Mouse (Mus musculus) erythroblast, embryonic 14.5 days (primary cell): ENCODE data around the gene Elmod3.

ENCODE experiments used
- GATA1 ChIP-seq: IDR thresholded peaks from 2 replicates; pipeline ENCODE4 v1.6.1; 2012; ENCODE audit warnings: low read length, inconsistent platforms, mixed read lengths
- TAL1 ChIP-seq: IDR thresholded peaks from 3 replicates; pipeline ENCODE4 v1.6.1; 2012; ENCODE audit warnings: low read length, inconsistent platforms, mixed read lengths

DNA sequence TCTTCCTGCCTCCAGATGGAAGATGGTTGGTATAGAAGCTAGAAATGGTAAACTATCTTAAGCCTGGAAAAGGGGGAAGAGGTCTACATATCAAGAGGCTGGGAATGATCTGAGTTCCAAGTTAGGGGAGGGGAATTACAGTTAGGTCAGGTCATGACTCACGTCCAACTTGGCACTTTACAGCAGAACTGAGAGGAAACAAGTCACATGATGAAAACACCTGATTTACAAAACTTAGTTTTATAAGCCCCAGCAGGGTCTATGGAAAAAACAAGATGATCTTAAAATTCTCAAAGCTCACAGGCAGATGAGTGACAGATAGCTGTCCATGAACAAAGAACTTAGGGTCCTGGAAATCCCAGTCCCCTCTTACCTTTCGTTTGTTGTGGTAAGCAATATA, 16.9 kb upstream of the Elmod3 start:
- TF ChIP-seq GATA1 (no peak), TAL1 (no peak)
